Mouse (Mus musculus): Measurements from ENCODE around the gene Bpifc.

- no peak for TF ChIP-seq USF1 (IDR thresholded peaks at IDR 0.05; ENCODE audit: low read depth)
- TF ChIP-seq CTCF (IDR thresholded peaks at IDR 0.05; ENCODE audit: control insufficient read depth, insufficient read depth, insufficient read length) = no peak
- no peak for TF ChIP-seq MYOD1 (IDR thresholded peaks at IDR 0.05; ENCODE audit: control insufficient read depth, insufficient read length, low read depth)
- no peak for TF ChIP-seq MAX (IDR thresholded peaks at IDR 0.05)
- TF ChIP-seq MYOG (IDR thresholded peaks at IDR 0.05; ENCODE audit: control insufficient read depth, extremely low read depth, insufficient read length) = no peak
- no peak for TF ChIP-seq FOSL1 (IDR thresholded peaks at IDR 0.05; ENCODE audit: insufficient read depth, low read length, poor library complexity, severe bottlenecking)
- TF ChIP-seq CEBPB (IDR thresholded peaks at IDR 0.05; ENCODE audit: low read depth) = no peak
Measured at GRCm38 (mm10) chr10:86025906-86026305, 14.2 kb upstream of the Bpifc start.

All from C2C12 (cell line).